23 mouse cellular contexts compared by ENCODE assay signal in the genomic region with DNA sequence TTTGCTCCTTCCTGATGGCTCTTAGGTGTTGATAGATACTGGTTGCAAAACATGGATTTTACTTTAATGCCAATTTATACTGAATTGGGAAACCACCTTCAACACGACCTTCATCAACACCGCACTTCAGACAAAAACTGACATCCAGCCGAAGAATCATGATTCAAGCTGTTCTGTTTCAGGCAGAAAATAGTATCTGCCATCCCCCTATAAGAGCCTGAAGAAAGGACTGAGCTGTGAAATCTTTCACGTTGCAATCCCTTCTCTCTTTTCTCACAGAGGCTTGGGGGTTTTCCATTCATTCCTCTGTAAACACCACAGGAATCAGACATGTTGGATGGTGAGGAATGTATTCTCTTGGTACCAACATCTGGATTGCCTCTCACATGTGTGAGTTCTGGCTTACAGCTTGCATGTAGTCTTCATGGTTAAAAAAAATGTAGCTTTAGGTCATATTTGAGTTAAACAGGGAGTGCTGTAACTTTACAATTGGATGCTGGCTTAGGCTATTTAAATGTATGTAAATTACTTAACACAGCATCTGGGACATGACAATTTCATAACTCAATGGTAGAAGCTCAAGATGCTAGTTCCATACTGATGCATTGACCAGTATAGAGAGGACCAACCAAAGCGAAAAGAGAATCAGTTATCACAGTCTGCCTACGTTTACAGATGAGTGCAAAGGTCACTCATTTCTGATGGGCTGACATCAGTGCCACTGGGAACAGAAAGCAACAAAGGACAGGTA.
"Had no signal": no experiment of that assay in that cellular context is flagged by ENCODE, and none has a peak within 500 bp of the region (broad histone marks: within the 10 kb centered on the region; RNA-seq: fewer than 3 reads in every experiment).

No protein-coding gene starts in this region.

- H3K4me2 ChIP-seq: kidney, embryonic 15.5 days; limb, embryonic 13.5 days; liver, embryonic 12.5 days; liver, embryonic 15.5 days; lung, embryonic 15.5 days; midbrain, embryonic 13.5 days; stomach, embryonic 15.5 days had no signal

- H3K27me3 ChIP-seq: kidney, embryonic 15.5 days; limb, embryonic 13.5 days; liver, embryonic 12.5 days; liver, embryonic 15.5 days; lung, embryonic 15.5 days; megakaryocyte, embryonic 14.5 days; midbrain, embryonic 13.5 days; stomach, embryonic 15.5 days had no signal

- H3K4me3 ChIP-seq: kidney, embryonic 15.5 days; limb, embryonic 10.5 days; limb, embryonic 13.5 days; liver, embryonic 12.5 days; liver, embryonic 15.5 days; lung, embryonic 15.5 days; megakaryocyte, embryonic 14.5 days; midbrain, embryonic 10.5 days; midbrain, embryonic 13.5 days; stomach, embryonic 15.5 days had no signal

- H3K9me3 ChIP-seq: kidney, embryonic 15.5 days; limb, embryonic 10.5 days; limb, embryonic 13.5 days; liver, embryonic 12.5 days; liver, embryonic 15.5 days; lung, embryonic 15.5 days; megakaryocyte, embryonic 14.5 days; midbrain, embryonic 10.5 days; midbrain, embryonic 13.5 days; stomach, embryonic 15.5 days had no signal

- ATAC-seq: liver, embryonic 12.5 days; midbrain, embryonic 13.5 days had no signal

- DNase-seq: kidney, adult 11 months; kidney, adult 8-10 months; kidney, postnatal 10 days; kidney, postnatal 36 days; layer of hippocampus, adult 9-11 months; liver; lung, adult 18-20 months; lung, postnatal 10 days; lung, postnatal 36 days; right cerebral cortex, postnatal 14 days; spleen, adult 18-20 months; thymus, adult 18-20 months; thymus, postnatal 36 days had no signal

- H3K27ac ChIP-seq: kidney, embryonic 15.5 days; limb, embryonic 10.5 days; limb, embryonic 13.5 days; liver, embryonic 12.5 days; liver, embryonic 15.5 days; lung, embryonic 15.5 days; midbrain, embryonic 10.5 days; midbrain, embryonic 13.5 days; stomach, embryonic 15.5 days had no signal

- H3K4me1 ChIP-seq: kidney, embryonic 15.5 days; limb, embryonic 10.5 days; limb, embryonic 13.5 days; liver, embryonic 12.5 days; liver, embryonic 15.5 days; lung, embryonic 15.5 days; megakaryocyte, embryonic 14.5 days; midbrain, embryonic 10.5 days; midbrain, embryonic 13.5 days; stomach, embryonic 15.5 days had no signal

- H3K9ac ChIP-seq: kidney, embryonic 15.5 days; limb, embryonic 13.5 days; liver, embryonic 12.5 days; liver, embryonic 15.5 days; lung, embryonic 15.5 days; midbrain, embryonic 13.5 days; stomach, embryonic 15.5 days had no signal

- H3K36me3 ChIP-seq: kidney, embryonic 15.5 days; limb, embryonic 10.5 days; limb, embryonic 13.5 days; liver, embryonic 12.5 days; liver, embryonic 15.5 days; lung, embryonic 15.5 days; midbrain, embryonic 10.5 days; midbrain, embryonic 13.5 days; stomach, embryonic 15.5 days had no signal
